Mouse (Mus musculus) intestine, postnatal 0 days (tissue): Measurements from ENCODE around the gene Prps1. TPM values are rescaled to one million over a fixed set of nuclear protein-coding genes. Genes with fewer than 3 reads are reported as not detected.

ENCODE experiments used
- ATAC-seq: fragments of 200-750 bp; cut with Nextera tagmentation; 2 replicates; pipeline ENCODE4 v1.8.0; 2017; ENCODE audit warnings: mild to moderate bottlenecking, moderate TSS enrichment, moderate library complexity
- H3K27ac ChIP-seq: fragments of 300-500 bp; sonication (generic); 2 replicates; pipeline ENCODE4 v1.5.1; 2014; ENCODE audit warnings: mild to moderate bottlenecking, low read depth, low read length, moderate library complexity
- H3K27me3 ChIP-seq: fragments of 300-500 bp; sonication (generic); replicated peaks from 2 replicates; pipeline ENCODE4 v1.6.1; 2014; ENCODE audit warnings: low read length, mixed read lengths; ENCODE audit not compliant: control insufficient read depth, insufficient read depth
- H3K36me3 ChIP-seq: fragments of 300-500 bp; sonication (generic); 2 replicates; pipeline ENCODE4 v1.6.1; 2014; ENCODE audit warnings: mild to moderate bottlenecking, moderate library complexity; ENCODE audit not compliant: control insufficient read depth, insufficient read depth
- H3K4me1 ChIP-seq: fragments of 300-500 bp; sonication (generic); replicated peaks from 2 replicates; pipeline ENCODE4 v1.6.1; 2014; ENCODE audit warnings: antibody characterized with exemption, low read length, mixed read lengths; ENCODE audit not compliant: control insufficient read depth, insufficient read depth
- H3K4me2 ChIP-seq: fragments of 300-500 bp; sonication (generic); replicated peaks from 2 replicates; pipeline ENCODE4 v1.6.1; 2014; ENCODE audit warnings: low read depth, mild to moderate bottlenecking, moderate library complexity
- H3K4me3 ChIP-seq: fragments of 300-500 bp; sonication (generic); 2 replicates; pipeline ENCODE4 v1.5.1; 2014; ENCODE audit warnings: low read depth, low read length
- H3K9ac ChIP-seq: fragments of 300-500 bp; sonication (generic); 2 replicates; pipeline ENCODE4 v1.6.1; 2014; ENCODE audit warnings: mild to moderate bottlenecking, low read depth, low read length
- H3K9me3 ChIP-seq: fragments of 300-500 bp; sonication (generic); 2 replicates; pipeline ENCODE4 v1.6.1; 2016; ENCODE audit warnings: mixed run types; ENCODE audit not compliant: control insufficient read depth
- CTCF ChIP-seq: sonication (generic); IDR thresholded peaks from 2 replicates; pipeline ENCODE4 v1.5.1; 2016; ENCODE audit warnings: low read depth, mild to moderate bottlenecking, control low read depth, antibody characterized with exemption, moderate library complexity
- WGBS: fragments of 180-500 bp; shearing (Covaris S2); extraction: QIAGEN DNeasy Blood & Tissue Kit; methylation state at CpG from one replicate; pipeline ENCODE4 v1.1.7; 2014; 5-methylcytosine and 5-hydroxymethylcytosine counted together
- polyA plus RNA-seq: library from polyadenylated mRNA; unstranded; fragments of >200 nt; fragmentation: Nextera tagmentation; extraction: Ambion mirVana; gene quantifications from 2 replicates; pipeline ENCODE4 v1.2.1, GENCODE M21; 2015

Prps1 gene
- polyA plus RNA-seq = 8.5 TPM in 2 replicates

GRCm38 (mm10) chrX:140456279-140456731 is at the start of gene Prps1:
TSS of gene Prps1 (plus strand) at chrX:140456613.
- peak; percentile 88 for ATAC-seq
- TF ChIP-seq CTCF = no peak
- WGBS = 20% methylated on average over 26 of the region's 26 CpGs
- peak within 1 kb of the TSS; percentile 70 for H3K4me2 ChIP-seq
- no peak within 1 kb of the TSS for H3K27ac ChIP-seq
- H3K4me3 ChIP-seq = peak within 1 kb of the TSS; percentile 49
- H3K9me3 ChIP-seq = no peaks in the 10 kb centered on the region
- no peaks in the 10 kb centered on the region for H3K4me1 ChIP-seq
- H3K36me3 ChIP-seq = no peaks in the 10 kb centered on the region
- no peaks in the 10 kb centered on the region for H3K27me3 ChIP-seq
- H3K9ac ChIP-seq = peak within 1 kb of the TSS; percentile 31; the same call in 1 of the 2 replicates

- no peak overlapping the region for H3K4me3 ChIP-seq
- H3K27ac ChIP-seq = no peak overlapping the region
- H3K36me3 ChIP-seq = no peaks in the 10 kb centered on the region
- H3K4me1 ChIP-seq = no peaks in the 10 kb centered on the region
- H3K4me2 ChIP-seq = no peak overlapping the region
- no peak for TF ChIP-seq CTCF
- no peak overlapping the region for H3K9ac ChIP-seq
- ATAC-seq = no peak
- no peaks in the 10 kb centered on the region for H3K9me3 ChIP-seq
- no peaks in the 10 kb centered on the region for H3K27me3 ChIP-seq
- WGBS = 80% methylated on average over 5 of the region's 5 CpGs
These were observed 48.8 kb upstream of the Prps1 start for GRCm38 (mm10) chrX:140407593-140407992.

- no peak overlapping the region for H3K27ac ChIP-seq
- no peak overlapping the region for H3K4me2 ChIP-seq
- TF ChIP-seq CTCF = no peak
- H3K27me3 ChIP-seq = no peaks in the 10 kb centered on the region
- H3K4me3 ChIP-seq = no peak overlapping the region
- no peaks in the 10 kb centered on the region for H3K36me3 ChIP-seq
- no peak for ATAC-seq
- WGBS = 78% methylated on average over 4 of the region's 4 CpGs
- H3K4me1 ChIP-seq = no peaks in the 10 kb centered on the region
- no peaks in the 10 kb centered on the region for H3K9me3 ChIP-seq
- H3K9ac ChIP-seq = no peak overlapping the region
These were observed 37.9 kb upstream of the Prps1 start for GRCm38 (mm10) chrX:140418467-140418866.

- Histone ChIP-seq H3K4me3 (no peak overlapping the region), H3K36me3 (no peaks in the 10 kb centered on the region), H3K9me3 (no peaks in the 10 kb centered on the region), H3K4me1 (no peaks in the 10 kb centered on the region), H3K27ac (no peak overlapping the region), H3K4me2 (no peak overlapping the region), H3K27me3 (no peaks in the 10 kb centered on the region), H3K9ac (no peak overlapping the region)
- ATAC-seq = no peak
- TF ChIP-seq CTCF = no peak
- WGBS = 76% methylated on average over 4 of the region's 4 CpGs
These were observed 29.3 kb upstream of the Prps1 start for GRCm38 (mm10) chrX:140427124-140427523.

GRCm38 (mm10) chrX:140428252-140428651 is 28.2 kb upstream of the Prps1 start:
- no peaks in the 10 kb centered on the region for H3K4me1 ChIP-seq
- no peak overlapping the region for H3K4me2 ChIP-seq
- TF ChIP-seq CTCF = peak; percentile 58
- no peak overlapping the region for H3K4me3 ChIP-seq
- no peak overlapping the region for H3K27ac ChIP-seq
- no peaks in the 10 kb centered on the region for H3K27me3 ChIP-seq
- no peak overlapping the region for H3K9ac ChIP-seq
- H3K36me3 ChIP-seq = no peaks in the 10 kb centered on the region
- no peaks in the 10 kb centered on the region for H3K9me3 ChIP-seq
- WGBS = 69% methylated on average over 8 of the region's 8 CpGs
- ATAC-seq = no peak

- H3K9ac ChIP-seq = no peak overlapping the region
- H3K4me1 ChIP-seq = no peaks in the 10 kb centered on the region
- ATAC-seq = no peak
- no peak for TF ChIP-seq CTCF
- no peak overlapping the region for H3K4me3 ChIP-seq
- H3K4me2 ChIP-seq = no peak overlapping the region
- no peaks in the 10 kb centered on the region for H3K27me3 ChIP-seq
- no peak overlapping the region for H3K27ac ChIP-seq
- H3K9me3 ChIP-seq = no peaks in the 10 kb centered on the region
- WGBS = 67% methylated on average over 5 of the region's 5 CpGs
- no peaks in the 10 kb centered on the region for H3K36me3 ChIP-seq
These were observed 26.4 kb upstream of the Prps1 start for GRCm38 (mm10) chrX:140429985-140430384.

GRCm38 (mm10) chrX:140430506-140430905 is 25.9 kb upstream of the Prps1 start:
- Histone ChIP-seq H3K4me1 (no peaks in the 10 kb centered on the region), H3K9me3 (no peaks in the 10 kb centered on the region), H3K4me2 (no peak overlapping the region), H3K27me3 (no peaks in the 10 kb centered on the region), H3K27ac (no peak overlapping the region), H3K9ac (no peak overlapping the region), H3K36me3 (no peaks in the 10 kb centered on the region), H3K4me3 (no peak overlapping the region)
- TF ChIP-seq CTCF = no peak
- no peak for ATAC-seq
- 87% methylated on average over 12 of the region's 12 CpGs for WGBS
